Mouse (Mus musculus) heart, adult 9 months (tissue): ENCODE data around the gene Abcg1.

Experiments
- DNase-seq, 2 experiments: peaks; one replicate each; pipeline ENCODE4 v3.0.0; 2022; ENCODE audit warnings: low spot score in 2 of 2

Abcg1 gene

DNA sequence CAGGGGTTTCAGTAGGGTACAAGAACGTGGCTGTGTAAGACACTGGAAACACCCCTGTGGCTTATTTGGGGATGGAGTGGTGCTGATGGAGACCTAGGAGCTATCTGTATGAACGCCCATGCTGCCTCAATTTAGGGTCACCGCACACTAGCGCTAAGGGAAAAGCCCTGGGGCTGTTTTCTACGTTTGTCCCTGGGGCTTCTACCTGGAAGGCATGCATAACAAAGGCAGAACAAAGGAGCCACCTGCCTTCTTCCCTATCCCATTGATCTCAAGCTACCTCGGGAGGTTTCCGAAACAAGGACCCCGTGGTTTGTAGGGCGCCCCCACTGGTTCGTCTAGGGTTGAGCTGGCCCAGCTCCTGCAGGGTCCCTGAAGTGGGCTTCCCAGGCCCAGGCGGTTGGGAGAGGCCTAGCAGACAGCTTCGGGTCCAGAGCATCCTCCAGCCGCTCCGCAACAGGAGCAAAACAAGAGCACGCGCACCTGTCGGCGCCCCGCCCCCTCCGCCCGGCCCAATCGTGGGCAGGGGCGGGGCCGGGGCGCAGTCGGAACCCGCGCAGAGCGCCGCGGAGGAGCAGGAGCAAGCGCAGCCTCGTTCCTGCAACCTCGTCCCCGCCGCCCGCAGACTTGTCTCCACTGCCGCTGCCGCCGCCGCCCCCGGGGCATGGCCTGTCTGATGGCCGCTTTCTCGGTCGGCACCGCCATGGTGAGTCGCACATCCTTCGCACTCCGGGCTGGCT, at the start of gene Abcg1:
Gene Abcg1 (plus strand): TSS at position 525 of the 740 bp plus-strand sequence.
- peak in 1 of 2 experiments; percentile 44 for DNase-seq

GRCm38 (mm10) chr17:31008416-31008815, 49.1 kb upstream of the Abcg1 start:
- DNase-seq: no peak

GRCm38 (mm10) chr17:31011551-31012394, 45.7 kb upstream of the Abcg1 start:
- peak; percentile 16 for DNase-seq

DNA sequence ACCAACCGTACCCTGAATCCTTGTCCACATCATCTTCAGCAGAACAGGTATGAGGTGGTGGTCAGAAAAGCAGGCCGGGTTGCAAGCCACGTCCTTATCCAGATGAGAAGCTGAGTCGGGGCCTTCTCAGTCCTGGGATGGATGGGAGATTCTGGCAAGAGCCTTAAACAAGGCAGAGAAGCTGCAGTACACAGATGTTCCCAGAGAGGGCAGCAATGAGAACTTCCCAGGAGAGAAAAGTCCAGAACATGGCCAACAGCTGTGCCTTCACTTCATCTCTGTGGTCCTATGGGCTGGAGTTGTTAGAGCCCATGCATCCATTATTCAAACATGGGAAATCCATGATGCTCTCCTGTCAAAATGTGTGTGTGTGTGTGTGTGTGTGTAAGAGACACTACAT, 39.2 kb upstream of the Abcg1 start:
- peak in 1 of 2 experiments; percentile 28 for DNase-seq

DNA sequence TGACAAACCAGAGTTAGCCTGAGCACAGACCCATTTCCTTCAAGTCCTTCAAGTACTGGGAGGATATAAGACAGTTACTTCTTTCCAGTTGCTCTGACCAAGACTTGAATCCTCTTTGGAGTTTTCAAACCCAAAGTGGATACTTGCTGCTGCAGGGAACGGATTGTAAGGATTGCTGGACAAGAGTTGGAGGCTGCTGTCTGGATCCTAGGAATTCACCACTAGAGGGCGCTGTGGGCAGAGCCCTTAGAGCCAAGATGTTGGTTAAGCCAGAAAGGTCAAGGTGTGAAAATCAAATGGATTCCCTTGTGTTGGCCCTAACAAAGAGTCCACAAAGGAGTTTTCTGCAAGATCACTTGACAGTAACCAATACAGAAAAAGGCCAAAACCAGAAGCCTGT, 38.0 kb upstream of the Abcg1 start:
- peak in 1 of 2 experiments; percentile 42 for DNase-seq

DNA sequence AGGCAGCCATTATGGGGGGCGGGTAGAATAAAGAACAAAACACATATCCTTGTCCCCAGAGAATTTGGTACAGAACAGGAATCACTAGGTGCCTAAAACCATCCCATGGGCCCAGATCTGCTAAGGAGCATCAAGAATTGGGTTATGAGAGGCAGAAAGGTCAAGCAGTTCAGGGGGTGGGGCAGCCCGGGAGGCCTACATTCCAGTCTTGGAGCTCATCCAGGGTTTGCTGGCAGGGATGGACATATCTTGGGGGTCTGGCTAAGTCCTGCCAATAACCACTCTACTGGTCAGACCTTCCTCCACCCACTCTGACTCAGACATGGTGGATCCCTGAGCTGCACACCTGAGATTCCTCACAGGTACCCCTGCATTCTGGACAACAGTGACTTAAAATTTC, 37.4 kb upstream of the Abcg1 start:
- no peak for DNase-seq

DNA sequence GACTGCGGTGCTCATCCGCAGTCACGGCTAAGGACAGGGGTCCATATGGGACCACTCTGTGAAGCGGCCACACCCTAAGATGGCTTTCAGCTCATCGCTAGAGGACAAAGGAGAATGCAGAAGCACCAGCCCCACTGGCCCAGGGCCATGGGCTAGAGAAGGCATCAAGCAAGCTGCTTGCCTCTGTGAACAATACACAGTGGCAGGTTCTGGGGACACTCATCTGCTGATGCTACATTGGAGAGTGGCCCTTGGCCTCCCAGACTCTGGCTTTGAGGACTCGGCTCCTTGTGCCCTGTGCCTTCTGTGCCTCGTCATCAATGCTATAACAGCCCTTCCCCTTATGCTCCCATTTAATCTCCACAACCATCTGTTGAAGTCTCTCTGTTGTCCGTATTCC, 36.2 kb upstream of the Abcg1 start:
- DNase-seq: no peak

GRCm38 (mm10) chr17:31024125-31024781, 33.2 kb upstream of the Abcg1 start:
- no peak for DNase-seq

DNA sequence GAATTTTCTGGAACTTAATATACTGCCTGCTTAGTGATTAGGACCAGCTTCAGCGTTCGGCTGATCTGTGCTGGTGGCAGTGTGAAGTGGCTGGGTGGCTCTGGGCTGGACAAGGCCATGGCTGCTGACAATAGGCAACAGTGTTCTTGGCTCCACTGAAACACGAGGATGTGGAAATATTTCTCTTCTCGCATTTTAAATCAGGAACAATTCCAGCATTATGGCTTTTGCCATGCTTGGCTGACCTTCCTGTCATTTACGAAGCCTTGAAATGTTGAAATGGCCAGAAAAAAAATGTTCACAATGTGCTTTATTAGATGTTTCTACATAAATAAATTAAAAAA, 32.7 kb upstream of the Abcg1 start:
- no peak for DNase-seq

DNA sequence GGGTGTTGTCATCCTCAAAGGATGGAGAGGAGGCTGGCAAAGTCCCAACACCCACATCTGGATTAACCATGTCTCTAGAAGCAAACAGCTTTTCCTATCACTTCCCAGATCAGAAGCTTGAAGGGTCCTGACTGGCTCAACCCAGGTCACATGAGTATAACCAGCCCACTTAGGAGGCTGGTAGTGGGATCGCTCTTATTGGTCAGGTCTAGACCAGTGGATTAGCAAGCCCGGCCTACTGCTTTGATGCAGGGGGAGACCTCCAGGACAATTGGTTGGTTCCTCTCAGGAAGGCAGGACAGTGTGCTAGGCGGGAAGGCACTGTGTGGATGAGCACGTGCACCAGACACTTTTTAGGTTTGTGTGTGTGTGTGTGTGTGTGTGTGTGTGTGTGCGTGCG, 30.5 kb upstream of the Abcg1 start:
- no peak for DNase-seq

GRCm38 (mm10) chr17:31027723-31028122, 29.8 kb upstream of the Abcg1 start:
- DNase-seq: no peak

- no peak for DNase-seq
Observed at GRCm38 (mm10) chr17:31028821-31029370, 28.6 kb upstream of the Abcg1 start.

DNA sequence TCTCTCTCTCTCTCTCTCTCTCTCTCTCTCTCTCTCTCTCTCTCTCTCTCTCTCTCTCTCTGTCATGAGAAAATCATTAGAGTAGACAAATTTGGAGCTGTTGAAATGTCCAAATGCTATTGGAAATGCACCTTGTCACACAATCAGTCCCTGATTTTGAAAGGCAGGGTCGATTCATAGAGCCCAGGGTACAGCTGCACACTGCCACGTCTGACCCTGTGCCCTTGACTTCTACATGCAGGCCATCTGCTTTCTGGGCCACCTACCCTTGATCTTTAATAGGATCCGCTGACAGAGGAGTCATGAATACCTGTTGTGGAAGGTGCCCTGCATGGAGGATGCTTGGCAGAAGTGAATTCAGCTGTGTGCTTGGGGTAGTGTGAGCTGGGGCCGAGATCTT, 28.1 kb upstream of the Abcg1 start:
- DNase-seq: no peak

DNA sequence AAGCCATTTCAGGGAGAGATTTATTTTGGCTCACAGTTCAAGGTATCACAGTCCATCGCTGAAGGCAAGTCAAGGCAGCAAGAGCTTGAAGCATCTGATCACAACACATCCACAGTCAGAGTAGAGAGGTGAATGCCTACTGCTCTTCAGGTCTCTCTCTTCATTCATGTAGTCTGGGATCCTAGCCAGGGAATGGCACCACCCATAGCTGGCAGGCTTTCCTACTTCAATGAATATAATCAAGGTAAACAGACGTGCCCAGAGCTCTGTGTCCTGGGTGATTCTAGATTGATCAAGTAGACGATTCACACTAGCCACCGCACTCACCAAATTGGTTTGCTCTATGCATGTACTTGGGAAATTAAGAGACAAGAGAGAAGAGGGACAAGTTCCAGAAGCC, 25.1 kb upstream of the Abcg1 start:
- DNase-seq: no peak

DNA sequence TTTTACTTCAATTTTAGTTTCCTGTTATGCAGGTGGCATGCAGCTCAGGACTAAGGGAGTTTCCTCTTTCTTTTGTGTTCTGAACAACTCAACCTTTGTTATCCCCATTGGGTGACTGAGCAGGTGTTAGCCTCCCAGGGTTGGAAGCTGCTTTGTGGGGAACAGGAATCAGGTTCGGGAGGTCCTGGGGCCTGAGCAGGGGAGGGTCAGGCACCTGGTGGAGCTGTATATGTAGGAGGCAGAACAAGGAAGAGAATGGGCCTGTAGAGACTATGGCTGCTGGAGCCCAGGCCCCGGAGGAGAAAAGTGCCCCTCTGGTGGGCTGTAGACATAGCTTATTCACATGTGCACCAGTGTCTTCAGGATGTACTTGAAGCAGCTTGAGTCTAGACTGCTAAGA, 24.2 kb upstream of the Abcg1 start:
- DNase-seq: no peak

GRCm38 (mm10) chr17:31034165-31034564, 23.3 kb upstream of the Abcg1 start:
- no peak for DNase-seq

- no peak for DNase-seq
Observed at GRCm38 (mm10) chr17:31034674-31035356, 22.7 kb upstream of the Abcg1 start.

GRCm38 (mm10) chr17:31036168-31036876, 21.2 kb upstream of the Abcg1 start:
- DNase-seq: no peak

GRCm38 (mm10) chr17:31037331-31037730, 20.1 kb upstream of the Abcg1 start:
- no peak for DNase-seq

DNA sequence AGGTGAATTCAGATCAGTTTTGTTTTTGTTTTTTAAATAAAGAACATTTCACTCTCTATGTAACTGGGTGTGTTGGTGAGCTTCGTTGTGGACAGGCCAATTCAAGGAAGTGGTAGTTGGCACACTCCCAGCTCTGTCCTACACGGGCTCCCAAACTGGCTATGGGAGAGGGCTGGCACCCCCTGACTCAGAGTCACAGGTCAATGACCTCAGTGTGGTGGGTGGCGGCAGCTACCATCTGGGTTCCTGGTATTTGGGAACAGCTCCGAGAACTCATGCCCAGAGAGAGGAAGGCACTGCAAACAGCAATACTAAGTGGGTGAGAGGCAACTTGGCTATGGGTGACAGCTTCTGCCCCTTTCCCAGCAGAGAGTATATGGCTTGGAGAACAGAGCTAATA, 19.1 kb upstream of the Abcg1 start:
- DNase-seq: peak; percentile 23 to 66

DNA sequence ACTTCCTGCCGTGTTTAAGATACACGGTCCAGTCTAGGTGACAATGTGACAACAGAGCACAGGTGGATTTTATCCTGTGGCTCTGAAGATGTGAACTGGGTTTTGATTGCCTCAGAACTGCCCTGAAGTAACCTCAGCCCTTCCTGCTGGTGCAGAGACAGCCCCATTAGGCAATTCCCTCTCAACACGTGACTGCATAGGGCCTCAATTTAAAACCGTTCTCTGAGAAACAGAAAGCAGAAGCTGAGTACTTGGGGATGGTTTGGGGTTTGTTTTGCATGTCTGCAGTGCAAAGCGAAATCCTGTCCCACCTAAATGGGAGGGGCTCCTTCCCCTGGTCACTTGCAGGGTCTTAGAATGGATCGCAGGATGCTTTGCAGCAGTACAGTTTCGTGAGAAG, 17.8 kb upstream of the Abcg1 start:
- DNase-seq: peak; percentile 33 to 59
